Mouse (Mus musculus): ENCODE data around the gene Tssk1. TPM values are rescaled to one million over a fixed set of nuclear protein-coding genes. Genes with fewer than 3 reads are reported as not detected.

Tssk1 gene
- polyA plus RNA-seq, 1 experiment from 2014 or later: 0.06 TPM

DNA sequence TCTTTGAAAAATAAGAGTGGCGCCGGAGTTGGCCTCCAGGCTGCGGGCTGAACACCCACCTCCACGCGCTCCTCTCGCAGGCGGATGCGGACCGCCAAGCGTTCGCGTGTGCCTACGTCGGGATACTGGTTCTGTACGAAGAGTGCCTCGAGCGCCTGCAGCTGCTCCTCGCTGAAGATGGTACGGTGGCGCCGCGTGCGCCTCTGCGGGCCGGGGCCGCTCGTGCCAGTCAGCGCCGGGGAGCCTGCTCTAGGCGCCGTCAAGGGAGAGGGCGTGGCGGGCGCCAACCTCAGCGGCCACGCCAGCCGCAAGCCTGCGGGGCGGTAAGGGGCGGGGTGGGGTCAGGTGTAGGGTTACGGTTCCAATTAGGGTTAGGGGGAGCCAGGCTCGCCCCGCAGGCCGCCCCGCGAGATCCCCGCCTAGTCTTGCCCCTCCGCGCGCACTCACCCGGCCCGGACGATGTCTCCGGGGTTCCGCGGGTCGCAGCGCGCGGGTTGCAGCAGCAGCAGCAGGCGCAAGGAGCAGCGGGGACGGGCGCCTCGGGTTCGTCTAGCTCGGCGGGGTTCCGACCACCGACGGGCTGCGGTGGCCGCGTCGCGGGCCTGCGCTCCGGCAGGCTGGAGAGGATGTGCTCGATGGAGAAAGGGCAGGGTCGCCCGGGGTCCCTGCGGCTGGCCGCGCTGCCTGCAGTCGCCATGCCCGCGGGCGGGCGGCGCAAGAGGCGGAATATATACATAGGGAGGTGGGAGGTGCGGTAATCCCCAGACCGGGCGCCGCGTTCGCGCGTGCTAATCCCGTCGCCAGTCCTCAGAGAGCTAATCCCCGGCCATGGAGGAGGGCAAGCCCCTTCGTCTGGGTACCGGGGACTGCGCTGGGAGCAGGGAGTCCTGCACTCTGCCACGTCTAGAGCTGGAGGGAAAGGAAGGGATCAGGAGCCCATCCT is 20.6 kb downstream of the Tssk1 start, which contains the start of gene Gsc2:
Gene Gsc2 (minus strand): TSS at position 753 of the 943 bp plus-strand sequence.
- DNase-seq (ENCODE audit: low spot score): peak; percentile 42
- Histone ChIP-seq H3K4me1 (ENCODE audit: control insufficient read depth, insufficient read depth, low read length) (peaks cover 9% of the 10 kb centered on the region), H3K27me3 (replicated peaks; ENCODE audit: control insufficient read depth, insufficient read depth, low read length) (peaks cover 55% of the 10 kb centered on the region), H3K4me2 (ENCODE audit: low read length) (peak within 1 kb of the TSS; percentile 48), H3K4me3 (ENCODE audit: low read depth, low read length) (peak within 1 kb of the TSS; percentile 31), H3K9me3 (replicated peaks; ENCODE audit: control insufficient read depth, low read length) (no peaks in the 10 kb centered on the region), H3K27ac (ENCODE audit: low read depth, low read length) (no peak within 1 kb of the TSS), H3K36me3 (ENCODE audit: control insufficient read depth, insufficient read depth, low read length) (no peaks in the 10 kb centered on the region), H3K9ac (ENCODE audit: low read length) (peak within 1 kb of the TSS; percentile 32)
- ATAC-seq: no peak
- under 1% methylated on average over 105 of the region's 106 CpGs for WGBS

DNA sequence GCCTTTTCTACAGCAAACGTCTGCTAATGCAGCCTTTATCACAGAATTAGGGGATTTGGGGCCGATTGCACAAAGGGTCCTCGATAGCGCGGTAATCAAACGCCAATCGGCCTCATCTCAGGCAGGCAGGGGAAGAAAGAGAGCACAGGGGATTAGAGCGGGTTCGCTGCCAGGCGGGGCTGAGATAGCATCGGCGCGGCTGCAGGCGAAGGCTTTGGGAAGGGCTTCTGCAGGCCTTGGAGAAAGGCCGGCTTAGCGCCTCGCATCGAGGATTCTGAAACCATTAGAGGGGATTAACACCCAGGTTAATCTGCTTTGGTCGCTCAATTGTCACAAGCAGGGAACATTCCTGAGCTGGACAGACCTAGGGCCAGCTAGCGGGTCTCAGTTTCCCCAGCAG is 26.6 kb downstream of the Tssk1 start:
- Histone ChIP-seq H3K4me3 (ENCODE audit: low read depth, low read length) (no peak overlapping the region), H3K27ac (ENCODE audit: low read depth, low read length) (no peak overlapping the region), H3K36me3 (ENCODE audit: control insufficient read depth, insufficient read depth, low read length) (peaks cover 11% of the 10 kb centered on the region), H3K9ac (ENCODE audit: low read length) (peak overlapping the region; percentile 68), H3K4me1 (ENCODE audit: control insufficient read depth, insufficient read depth, low read length) (peaks cover 10% of the 10 kb centered on the region), H3K4me2 (ENCODE audit: low read length) (peak overlapping the region; percentile 86; the same call in 1 of the 2 replicates), H3K9me3 (replicated peaks; ENCODE audit: control insufficient read depth, low read length) (no peaks in the 10 kb centered on the region), H3K27me3 (replicated peaks; ENCODE audit: control insufficient read depth, insufficient read depth, low read length) (peaks cover 27% of the 10 kb centered on the region)
- ATAC-seq (no peak), DNase-seq (ENCODE audit: low spot score) (no peak)
- 5% methylated on average over 20 of the region's 20 CpGs for WGBS

DNA sequence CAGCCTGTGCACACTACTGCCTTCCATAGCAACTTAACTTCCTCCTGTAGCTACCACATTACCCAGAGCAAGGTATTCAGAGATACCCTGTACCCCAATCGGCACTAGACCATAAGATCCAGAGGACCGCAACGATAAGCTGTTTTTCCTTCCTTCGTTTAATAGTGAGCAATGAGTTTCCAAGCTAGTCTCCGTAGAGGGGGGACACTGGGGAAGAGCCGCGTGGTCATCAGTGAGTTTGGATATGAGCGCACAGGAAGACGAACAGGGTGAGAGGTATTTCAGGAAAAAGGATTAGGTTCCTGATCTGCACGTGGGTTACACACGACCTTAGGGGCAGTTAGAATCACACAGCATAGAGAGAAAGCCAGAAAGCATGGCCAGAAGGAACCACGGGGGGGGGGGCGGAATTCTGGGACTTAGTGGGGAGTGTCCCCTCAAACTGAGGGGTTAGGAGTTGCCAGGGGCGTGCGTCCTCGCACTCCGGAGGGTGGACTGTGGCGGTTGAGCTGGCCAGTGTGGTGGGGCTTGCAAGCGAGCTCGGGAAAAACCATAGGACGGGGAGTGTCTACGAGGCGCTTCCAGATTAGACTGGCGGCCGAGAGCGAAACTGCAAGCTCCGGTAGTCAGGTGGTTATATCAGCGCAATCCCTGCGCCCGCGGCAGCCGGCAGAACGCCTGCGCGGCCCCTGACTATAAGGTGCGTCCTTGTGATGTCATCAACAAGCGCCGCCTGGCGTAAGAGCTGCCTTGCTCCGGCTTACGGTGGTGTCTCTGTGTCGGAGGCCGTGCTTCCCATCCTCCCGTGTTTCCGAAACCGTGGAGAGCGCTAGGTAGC is 27.5 kb downstream of the Tssk1 start:
- 2% methylated on average over 46 of the region's 47 CpGs for WGBS
- ATAC-seq (peak; percentile 97), DNase-seq (ENCODE audit: low spot score) (peak; percentile 99)
- Histone ChIP-seq H3K4me2 (ENCODE audit: low read length) (peak overlapping the region; percentile 86), H3K9ac (ENCODE audit: low read length) (peak overlapping the region; percentile 68), H3K4me1 (ENCODE audit: control insufficient read depth, insufficient read depth, low read length) (peaks cover 10% of the 10 kb centered on the region), H3K9me3 (replicated peaks; ENCODE audit: control insufficient read depth, low read length) (no peaks in the 10 kb centered on the region), H3K27ac (ENCODE audit: low read depth, low read length) (peak overlapping the region; percentile 89), H3K27me3 (replicated peaks; ENCODE audit: control insufficient read depth, insufficient read depth, low read length) (peaks cover 17% of the 10 kb centered on the region), H3K36me3 (ENCODE audit: control insufficient read depth, insufficient read depth, low read length) (peaks cover 20% of the 10 kb centered on the region), H3K4me3 (ENCODE audit: low read depth, low read length) (peak overlapping the region; percentile 49)

DNA sequence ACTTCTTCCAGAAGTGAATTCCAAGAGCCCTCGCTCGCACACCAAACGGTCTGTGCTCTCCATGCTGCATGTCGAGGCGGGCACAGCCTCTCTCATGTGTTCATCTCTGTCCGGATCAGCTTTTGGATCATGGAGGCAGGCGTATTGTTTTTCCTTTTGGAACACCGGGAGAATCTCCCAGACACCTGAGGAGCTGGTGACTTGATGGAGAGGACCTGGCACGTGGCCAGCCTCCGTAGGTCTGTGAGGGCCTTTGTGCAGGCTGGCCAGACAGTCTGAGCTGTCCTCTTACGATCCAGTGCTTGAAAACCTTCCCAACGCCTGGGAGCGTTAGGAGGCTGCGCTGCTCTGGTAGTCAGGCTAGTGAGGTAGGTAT is 28.1 kb downstream of the Tssk1 start:
- DNase-seq (ENCODE audit: low spot score): no peak
- ATAC-seq: peak; percentile 9; the same call in 1 of the 2 replicates
- H3K4me2 ChIP-seq (ENCODE audit: low read length): peak overlapping the region; percentile 86
- H3K4me1 ChIP-seq (ENCODE audit: control insufficient read depth, insufficient read depth, low read length): peaks cover 16% of the 10 kb centered on the region
- H3K36me3 ChIP-seq (ENCODE audit: control insufficient read depth, insufficient read depth, low read length): peaks cover 20% of the 10 kb centered on the region
- H3K27me3 ChIP-seq (replicated peaks; ENCODE audit: control insufficient read depth, insufficient read depth, low read length): peaks cover 12% of the 10 kb centered on the region; the same call in 1 of the 2 replicates
- peak overlapping the region; percentile 68 for H3K9ac ChIP-seq (ENCODE audit: low read length)
- under 1% methylated on average over 14 of the region's 14 CpGs for WGBS
- H3K4me3 ChIP-seq (ENCODE audit: low read depth, low read length): peak overlapping the region; percentile 49
- no peaks in the 10 kb centered on the region for H3K9me3 ChIP-seq (replicated peaks; ENCODE audit: control insufficient read depth, low read length)
- peak overlapping the region; percentile 34 for H3K27ac ChIP-seq (ENCODE audit: low read depth, low read length)

DNA sequence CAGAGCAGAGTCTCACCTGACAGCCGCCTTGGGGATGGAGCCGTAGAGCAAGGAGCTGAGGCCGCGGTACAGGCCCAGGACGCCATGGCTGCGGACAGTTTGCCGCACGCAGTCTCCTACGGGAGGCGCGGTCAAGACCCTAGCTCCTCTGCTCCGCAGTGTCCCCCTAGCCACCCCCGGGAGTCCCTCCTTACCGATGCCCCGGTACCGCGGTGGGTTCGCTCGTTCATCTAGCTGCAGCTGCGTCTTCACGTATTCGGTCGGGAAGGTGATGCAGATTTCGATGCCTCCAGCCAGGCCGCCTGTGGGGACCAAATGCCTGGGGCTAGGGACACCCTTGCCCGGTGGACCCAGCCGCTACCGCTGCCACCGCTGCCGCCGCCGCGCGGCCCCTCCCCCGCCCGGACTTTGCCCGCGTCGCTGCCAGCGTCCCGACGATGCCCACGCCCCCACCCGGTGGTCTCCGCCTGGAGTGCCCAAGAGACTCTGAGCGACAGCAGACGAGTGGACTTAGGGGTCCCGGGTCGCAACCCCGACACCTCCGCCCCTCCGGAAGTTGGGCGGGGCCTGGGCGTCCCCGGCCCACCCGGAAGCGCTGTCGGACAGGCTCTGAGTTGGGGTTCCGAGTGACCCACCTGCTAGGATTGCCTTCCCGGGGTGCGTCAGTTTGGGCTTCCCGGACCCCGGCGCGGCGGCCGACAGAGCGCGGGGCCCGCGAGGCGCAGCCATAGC is 33.5 kb downstream of the Tssk1 start:
- peak overlapping the region; percentile 92 for H3K4me2 ChIP-seq (ENCODE audit: low read length)
- H3K4me3 ChIP-seq (ENCODE audit: low read depth, low read length): peak overlapping the region; percentile 83
- peak; percentile 37 for DNase-seq (ENCODE audit: low spot score)
- H3K27ac ChIP-seq (ENCODE audit: low read depth, low read length): peak overlapping the region; percentile 82
- H3K4me1 ChIP-seq (ENCODE audit: control insufficient read depth, insufficient read depth, low read length): peaks cover 9% of the 10 kb centered on the region
- peaks cover 20% of the 10 kb centered on the region for H3K36me3 ChIP-seq (ENCODE audit: control insufficient read depth, insufficient read depth, low read length)
- H3K27me3 ChIP-seq (replicated peaks; ENCODE audit: control insufficient read depth, insufficient read depth, low read length): no peaks in the 10 kb centered on the region
- under 1% methylated on average over 67 of the region's 72 CpGs for WGBS
- peak; percentile 52 for ATAC-seq
- peak overlapping the region; percentile 84 for H3K9ac ChIP-seq (ENCODE audit: low read length)
- no peaks in the 10 kb centered on the region for H3K9me3 ChIP-seq (replicated peaks; ENCODE audit: control insufficient read depth, low read length)

DNA sequence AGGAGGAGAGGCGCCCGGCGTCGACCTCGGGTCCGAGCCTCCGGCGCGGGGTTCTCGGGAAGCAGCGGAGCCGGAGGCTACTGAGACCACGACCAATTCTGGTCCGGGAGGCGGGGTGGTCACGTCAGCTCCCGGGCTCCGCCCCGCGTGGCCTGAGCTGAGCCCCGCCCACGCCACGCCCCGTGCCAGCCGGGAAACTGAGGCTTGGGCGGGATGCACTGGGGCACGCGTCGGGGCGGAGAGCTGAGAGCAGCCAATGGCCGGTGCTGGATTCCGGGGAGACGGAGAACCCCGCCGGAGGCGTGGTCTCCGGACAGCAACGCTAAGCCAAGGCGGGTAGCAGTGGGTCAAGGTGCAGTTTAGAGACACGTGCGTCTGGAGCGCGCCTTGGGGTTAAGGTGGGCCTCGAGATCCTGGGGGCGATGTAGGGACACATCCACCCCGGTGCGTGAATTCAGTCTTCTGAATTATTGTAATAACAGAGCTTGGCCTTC is 34.1 kb downstream of the Tssk1 start, which contains the start of gene Slc25a1:
Gene Slc25a1 (minus strand): TSS at position 133 of the 494 bp plus-strand sequence.
- H3K4me3 ChIP-seq (ENCODE audit: low read depth, low read length): peak within 1 kb of the TSS; percentile 83
- H3K27me3 ChIP-seq (replicated peaks; ENCODE audit: control insufficient read depth, insufficient read depth, low read length): no peaks in the 10 kb centered on the region
- peak; percentile 77 for DNase-seq (ENCODE audit: low spot score)
- peaks cover 7% of the 10 kb centered on the region for H3K4me1 ChIP-seq (ENCODE audit: control insufficient read depth, insufficient read depth, low read length)
- no peaks in the 10 kb centered on the region for H3K9me3 ChIP-seq (replicated peaks; ENCODE audit: control insufficient read depth, low read length)
- peak within 1 kb of the TSS; percentile 84 for H3K9ac ChIP-seq (ENCODE audit: low read length)
- peak within 1 kb of the TSS; percentile 92 for H3K4me2 ChIP-seq (ENCODE audit: low read length)
- peak; percentile 88 for ATAC-seq
- peaks cover 20% of the 10 kb centered on the region for H3K36me3 ChIP-seq (ENCODE audit: control insufficient read depth, insufficient read depth, low read length)
- peak within 1 kb of the TSS; percentile 82 for H3K27ac ChIP-seq (ENCODE audit: low read depth, low read length)
- WGBS: under 1% methylated on average over 37 of the region's 47 CpGs

DNA sequence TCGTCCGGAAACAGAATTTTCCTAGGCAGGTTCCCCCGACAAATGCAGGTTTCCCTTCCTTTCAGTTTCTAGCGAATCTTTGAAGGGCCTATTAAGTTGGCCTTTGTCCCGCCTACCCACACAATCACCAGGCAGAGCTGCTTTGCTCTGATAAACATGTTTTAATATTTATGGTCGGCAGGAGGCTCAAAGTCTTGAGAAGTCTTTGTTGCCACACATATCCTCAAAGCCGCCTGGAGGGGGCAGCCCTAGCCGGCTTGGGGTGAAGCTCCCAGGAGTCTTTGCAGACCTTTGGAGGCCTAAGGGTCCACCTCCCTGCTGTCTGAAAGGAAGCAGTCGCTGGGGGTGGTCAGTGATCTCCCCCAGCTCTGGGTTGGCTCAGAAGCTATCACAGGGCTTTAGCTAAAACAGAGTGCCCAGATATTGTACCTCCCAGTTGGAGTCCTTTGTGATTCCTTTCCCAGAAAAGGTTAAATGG is 34.6 kb downstream of the Tssk1 start:
- H3K27me3 ChIP-seq (replicated peaks; ENCODE audit: control insufficient read depth, insufficient read depth, low read length): no peaks in the 10 kb centered on the region
- DNase-seq (ENCODE audit: low spot score) (peak; percentile 88), ATAC-seq (peak; percentile 44)
- peak overlapping the region; percentile 83 for H3K4me3 ChIP-seq (ENCODE audit: low read depth, low read length)
- H3K27ac ChIP-seq (ENCODE audit: low read depth, low read length): peak overlapping the region; percentile 82
- peak overlapping the region; percentile 84 for H3K9ac ChIP-seq (ENCODE audit: low read length)
- H3K36me3 ChIP-seq (ENCODE audit: control insufficient read depth, insufficient read depth, low read length): peaks cover 20% of the 10 kb centered on the region
- peak overlapping the region; percentile 92 for H3K4me2 ChIP-seq (ENCODE audit: low read length)
- no peaks in the 10 kb centered on the region for H3K9me3 ChIP-seq (replicated peaks; ENCODE audit: control insufficient read depth, low read length)
- H3K4me1 ChIP-seq (ENCODE audit: control insufficient read depth, insufficient read depth, low read length): peaks cover 7% of the 10 kb centered on the region
- WGBS: 1% methylated on average over 9 of the region's 9 CpGs

DNA sequence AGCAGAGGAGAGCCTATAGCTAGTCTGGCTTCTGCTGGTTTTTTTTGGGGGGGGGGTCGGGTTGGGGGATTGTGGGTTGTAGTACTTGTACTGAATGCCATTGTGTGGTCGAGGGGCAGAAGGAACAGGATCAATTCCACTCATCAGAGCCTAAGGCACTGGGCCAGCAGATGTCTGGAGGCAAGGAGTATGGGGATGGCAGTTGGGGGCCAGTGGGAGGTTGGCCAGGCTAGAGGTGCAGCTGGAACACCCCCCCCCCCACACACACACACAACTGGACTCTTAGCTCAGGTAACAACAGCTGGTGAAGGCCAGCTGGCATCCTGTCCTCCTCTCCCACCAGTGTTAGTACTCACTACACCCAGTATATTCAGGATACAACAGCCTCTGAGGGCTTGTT is 35.2 kb downstream of the Tssk1 start:
- Histone ChIP-seq H3K4me2 (ENCODE audit: low read length) (peak overlapping the region; percentile 92; the same call in 1 of the 2 replicates), H3K27me3 (replicated peaks; ENCODE audit: control insufficient read depth, insufficient read depth, low read length) (no peaks in the 10 kb centered on the region), H3K9ac (ENCODE audit: low read length) (no peak overlapping the region), H3K36me3 (ENCODE audit: control insufficient read depth, insufficient read depth, low read length) (peaks cover 20% of the 10 kb centered on the region), H3K9me3 (replicated peaks; ENCODE audit: control insufficient read depth, low read length) (no peaks in the 10 kb centered on the region), H3K4me1 (ENCODE audit: control insufficient read depth, insufficient read depth, low read length) (peaks cover 7% of the 10 kb centered on the region), H3K4me3 (ENCODE audit: low read depth, low read length) (no peak overlapping the region), H3K27ac (ENCODE audit: low read depth, low read length) (no peak overlapping the region)
- DNase-seq (ENCODE audit: low spot score): no peak
- no peak for ATAC-seq
- WGBS: 8% methylated on average over 2 of the region's 2 CpGs
